Mouse (Mus musculus): ENCODE measurements at regions not wholly inside any gene's neighbourhood (a gene's known extent, or its start where the extent isn't known, plus 50 kb on each side); places are given as distances from the start of the nearest gene placed in this dataset.
A peak's percentile ranks its signal among the peaks of the same experiment; 100 is the strongest.
"Not testable (repeated sequence)": the region's sequence is repeated elsewhere in the genome, so short reads cannot be mapped to it uniquely, and the experiment has no call there.

DNA sequence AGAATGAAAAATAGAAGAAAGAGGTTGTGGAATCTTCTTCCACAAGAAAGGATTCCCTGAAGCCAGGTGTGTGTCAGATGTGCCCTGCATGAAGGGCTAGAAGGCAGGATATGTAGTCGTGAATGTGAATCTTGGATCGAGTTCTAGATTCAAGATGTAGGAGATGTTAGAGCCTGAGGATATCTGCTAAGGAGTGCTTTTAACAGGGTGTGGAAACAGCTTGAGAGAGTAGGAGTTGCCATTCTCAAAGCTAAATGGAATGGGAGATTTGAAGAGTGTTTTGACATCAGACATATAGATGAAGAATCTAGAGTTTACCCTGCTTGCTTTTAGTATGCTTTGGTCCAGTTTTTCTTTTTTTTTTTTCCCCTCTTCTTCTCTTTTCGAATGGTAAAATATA, 590.3 kb downstream of the Sis start:
- DNase-seq (ENCODE audit: low spot score in 2 of 2): no peak
- intact Hi-C loops (cut with DNase I): no loop called here

DNA sequence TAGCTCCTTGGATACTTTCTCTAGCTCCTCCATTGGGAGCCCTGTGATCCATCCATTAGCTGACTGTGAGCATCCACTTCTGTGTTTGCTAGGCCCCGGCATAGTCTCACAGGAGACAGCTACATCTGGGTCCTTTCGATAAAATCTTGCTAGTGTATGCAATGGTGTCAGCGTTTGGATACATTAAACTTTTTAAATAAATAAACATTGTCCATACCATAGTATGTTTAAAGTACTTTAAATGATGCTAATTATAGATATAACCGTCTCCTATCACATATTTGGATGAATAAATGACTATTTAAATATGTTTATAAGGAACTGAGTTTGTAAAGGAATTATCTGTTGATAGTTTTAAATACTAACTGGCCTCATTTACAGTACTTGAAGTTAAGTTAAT, 607.8 kb downstream of the Sis start:
- DNase-seq (ENCODE audit: low spot score in 2 of 2); intact Hi-C loops (cut with DNase I): not testable (repeated sequence)

DNA sequence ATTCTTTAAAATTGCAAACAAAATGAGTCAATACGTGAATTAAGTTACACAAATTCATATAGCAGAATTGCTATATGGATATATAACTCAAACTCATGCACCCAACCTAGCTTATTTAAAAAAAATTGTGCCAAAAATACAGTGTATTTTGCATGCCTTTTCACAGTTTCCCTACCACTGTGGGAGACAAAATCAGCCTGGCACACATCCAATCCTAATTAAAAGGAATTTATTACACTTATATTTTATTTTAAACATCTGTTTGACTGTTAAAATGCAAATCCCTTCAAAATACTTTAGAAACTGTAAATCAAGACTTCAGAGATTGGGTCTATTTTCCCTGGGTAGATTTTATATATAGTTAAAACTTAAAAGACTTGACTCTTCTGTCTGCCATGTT, 639.6 kb downstream of the Sis start:
- no peak for DNase-seq (ENCODE audit: low spot score in 2 of 2)
- intact Hi-C loops (cut with DNase I): no loop called here

DNA sequence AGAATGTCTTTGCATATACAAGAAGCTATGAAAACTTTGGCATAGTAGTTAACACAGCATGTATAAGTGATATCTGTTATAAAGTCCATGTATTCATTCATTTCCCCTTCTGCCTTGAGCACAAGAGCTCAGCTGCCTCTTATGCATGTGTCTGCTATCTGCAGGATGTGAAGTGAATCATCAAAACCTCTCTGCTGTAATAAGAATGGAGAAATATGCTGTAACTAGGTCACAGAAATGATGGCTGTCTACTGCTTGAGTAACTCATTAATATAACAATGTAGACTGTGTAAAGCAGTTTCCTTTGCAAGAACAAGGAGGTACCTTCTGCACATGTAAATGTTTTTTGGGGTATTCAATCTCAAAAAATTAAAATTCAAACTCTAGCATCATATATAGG, 643.8 kb downstream of the Sis start:
- DNase-seq (ENCODE audit: low spot score in 2 of 2): peak in 1 of 2 experiments; percentile 2
- intact Hi-C loops (cut with DNase I): no loop called here

DNA sequence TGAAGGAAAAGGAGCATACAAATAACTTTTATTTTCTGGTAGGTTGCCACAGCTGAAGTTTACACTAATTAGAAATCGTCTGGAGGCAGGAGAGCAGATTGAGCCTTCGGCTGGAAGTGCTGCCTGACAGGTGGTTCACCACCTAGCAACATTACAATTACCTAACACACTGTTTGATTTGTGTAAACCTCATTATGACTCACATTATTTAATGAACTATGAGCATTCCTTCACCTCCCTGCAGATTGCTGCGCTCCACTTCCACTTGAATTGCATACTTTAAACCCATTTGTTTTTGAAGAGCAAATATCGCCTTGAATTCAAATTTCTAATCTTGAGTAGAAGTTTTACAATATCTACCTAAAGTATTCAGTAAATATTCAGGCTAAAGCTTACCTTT, 663.0 kb downstream of the Sis start:
- no peak for DNase-seq (ENCODE audit: low spot score in 2 of 2)
- intact Hi-C loops (cut with DNase I): no loop called here

Measured in left cerebral cortex, postnatal 14 days (tissue).